Mouse (Mus musculus) heart, adult 2 months (tissue): Measurements from ENCODE around the gene 5830473C10Rik.

Source experiments
- CTCF ChIP-seq: fragments of 200-600 bp; IDR thresholded peaks from 2 replicates; pipeline ENCODE4 v1.8.1; 2022; ENCODE audit warnings: antibody characterized with exemption, mild to moderate bottlenecking, moderate library complexity
- EP300 ChIP-seq: fragments of 200-500 bp; IDR thresholded peaks from 2 replicates; pipeline ENCODE4 v1.6.1; 2011; ENCODE audit warnings: low read depth, low read length, control low read depth; ENCODE audit not compliant: insufficient read depth
- POLR2A ChIP-seq: fragments of 200-500 bp; IDR thresholded peaks from 2 replicates; pipeline ENCODE4 v1.6.1; 2011; ENCODE audit warnings: mild to moderate bottlenecking, low read depth, low read length, control low read depth; ENCODE audit not compliant: insufficient read depth

DNA sequence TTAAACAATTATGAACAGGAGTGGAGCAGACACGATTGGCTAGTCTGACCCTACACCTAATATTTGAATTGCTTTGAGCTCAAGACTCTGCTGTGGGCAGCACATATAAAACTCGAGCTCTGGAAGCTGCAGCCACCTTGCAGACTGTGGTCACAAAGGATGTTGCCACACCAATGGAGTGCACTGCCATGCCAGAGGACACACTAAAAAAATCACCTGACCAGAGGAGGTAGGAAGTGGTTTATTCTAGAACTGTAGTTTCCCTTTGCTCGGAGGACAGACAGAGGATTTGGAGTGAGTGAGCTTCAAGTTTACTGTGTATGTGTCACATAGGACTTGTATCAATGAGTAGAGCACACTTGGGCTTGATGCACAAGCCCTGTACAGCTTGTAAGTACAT lies 4.9 kb upstream of the 5830473C10Rik start:
- TF ChIP-seq POLR2A (no peak), EP300 (no peak), CTCF (no peak)
